Mouse (Mus musculus): Measurements from ENCODE around the gene 5530401A14Rik.

DNA sequence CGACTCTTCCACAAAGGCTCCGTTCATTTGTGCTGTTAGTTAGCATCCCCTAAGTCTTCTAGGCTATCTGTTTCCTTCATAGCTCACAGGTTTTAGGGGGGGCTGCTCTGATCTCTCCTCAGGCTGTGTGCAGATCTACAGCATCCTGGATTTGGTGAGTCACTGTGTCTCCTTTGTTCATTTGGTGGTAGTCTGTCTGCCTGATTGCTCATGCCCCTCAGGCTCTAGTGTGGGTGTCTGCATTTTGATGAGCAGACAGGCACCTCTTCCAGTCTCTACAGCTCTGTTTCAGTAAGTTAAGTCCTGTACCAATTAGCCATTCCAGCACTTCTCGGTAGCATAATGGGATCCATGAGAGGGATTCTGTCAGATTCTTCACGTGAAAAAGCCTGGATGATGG lies 22.0 kb upstream of the 5530401A14Rik start:
- TF ChIP-seq TAL1 (IDR thresholded peaks at IDR 0.05; ENCODE audit: low read length), result no peak
- no peak for TF ChIP-seq GATA1 (IDR thresholded peaks at IDR 0.05; ENCODE audit: low read length)
